Mouse (Mus musculus) thymus, postnatal 36 days (tissue): ENCODE measurements at regions not wholly inside any gene's neighbourhood (a gene's known extent, or its start where the extent isn't known, plus 50 kb on each side); places are given as distances from the start of the nearest gene placed in this dataset.
"Not testable (repeated sequence)": the region's sequence is repeated elsewhere in the genome, so short reads cannot be mapped to it uniquely, and the experiment has no call there.

Experiments used
- DNase-seq, 2 experiments: peaks; one replicate each; pipeline ENCODE4 v3.0.0; 2022; ENCODE audit warnings: mixed read lengths in 2 of 2

DNA sequence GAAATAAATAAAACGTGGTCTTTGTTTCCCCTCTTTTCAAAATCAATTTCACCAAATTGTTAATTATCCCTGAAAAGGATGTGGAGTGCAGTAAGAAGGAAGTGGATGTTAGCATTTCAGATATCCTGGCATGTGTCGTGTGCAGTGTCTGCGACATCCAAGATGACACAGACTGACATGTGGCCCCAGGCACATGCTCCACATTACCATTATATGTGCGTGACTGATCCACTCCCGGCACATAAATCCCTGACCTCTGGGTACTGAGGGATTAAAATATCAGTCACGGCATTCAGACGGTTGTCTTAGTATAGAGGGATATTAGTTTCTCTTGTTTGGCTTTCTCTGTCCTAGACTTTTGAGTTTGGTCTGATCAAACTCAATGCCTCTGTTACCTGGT is 168.0 kb upstream of the Slc25a13 start:
- no peak for DNase-seq

DNA sequence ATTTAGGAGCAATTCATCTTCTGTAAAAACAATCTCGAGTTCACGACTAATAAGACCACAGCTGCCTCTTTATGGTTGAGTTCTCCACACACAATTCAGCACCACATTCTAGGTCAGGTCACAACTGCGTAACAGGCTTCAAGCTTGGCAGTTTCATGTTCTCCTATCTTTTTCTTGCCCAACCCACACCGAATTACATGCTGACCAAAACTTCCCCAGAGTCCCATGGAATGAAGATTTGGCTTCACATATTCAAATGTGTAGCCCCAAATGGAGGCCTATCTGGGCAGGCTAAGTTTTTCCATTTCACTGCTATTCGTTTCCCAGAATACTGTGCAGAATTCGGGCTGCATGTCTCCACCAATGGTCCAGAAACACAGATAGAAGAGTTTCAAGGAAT is 167.5 kb upstream of the Slc25a13 start:
- DNase-seq = no peak

DNA sequence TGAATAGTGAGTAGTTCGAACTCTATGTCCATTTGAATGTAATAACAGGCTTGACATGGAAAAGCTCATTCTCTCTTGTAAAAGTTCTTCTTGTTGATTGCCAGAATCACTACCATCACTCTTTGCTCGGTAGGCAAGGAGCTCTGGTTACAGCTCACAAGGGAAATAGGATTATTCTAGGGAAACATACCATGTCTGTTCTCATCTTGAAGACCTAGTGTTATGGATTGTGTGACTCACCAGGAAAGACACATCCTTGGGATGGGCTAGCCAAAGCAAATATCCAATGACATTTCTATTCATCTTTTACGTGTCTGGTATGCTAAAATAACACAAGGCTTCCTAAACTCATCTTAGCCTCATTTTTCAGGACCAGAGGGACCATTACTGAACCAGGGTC is 155.4 kb upstream of the Slc25a13 start:
- DNase-seq = no peak

DNA sequence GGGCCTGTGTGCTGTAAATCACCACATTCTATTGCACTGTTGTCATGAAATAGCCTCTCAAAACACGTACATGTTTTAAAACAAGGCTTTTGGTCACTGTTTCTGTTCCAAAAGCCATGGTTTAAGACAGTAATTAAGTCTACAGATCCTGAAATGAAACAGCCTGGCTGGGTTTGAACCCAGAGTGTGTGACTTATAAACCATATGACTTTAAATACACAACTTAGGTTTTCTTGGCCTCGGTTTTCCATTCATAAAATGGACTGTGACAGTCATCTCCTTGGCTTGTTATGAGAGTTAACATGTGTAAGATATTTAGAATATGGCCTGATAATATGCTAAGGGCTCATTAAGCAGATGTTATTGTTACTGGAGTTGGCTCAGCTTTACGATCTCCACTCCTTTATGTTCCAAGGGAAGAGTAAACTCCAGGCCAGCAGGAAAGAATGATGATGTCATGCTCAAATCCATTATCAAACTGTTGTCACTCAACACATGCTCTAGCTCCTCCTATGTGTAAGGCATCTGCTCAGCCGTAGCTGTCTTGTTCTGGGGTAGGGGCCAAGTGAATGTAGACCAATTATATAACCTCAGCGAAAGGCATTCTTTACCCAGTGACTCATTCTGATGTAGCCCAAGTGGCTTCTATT is 154.6 kb upstream of the Slc25a13 start:
- no peak for DNase-seq

DNA sequence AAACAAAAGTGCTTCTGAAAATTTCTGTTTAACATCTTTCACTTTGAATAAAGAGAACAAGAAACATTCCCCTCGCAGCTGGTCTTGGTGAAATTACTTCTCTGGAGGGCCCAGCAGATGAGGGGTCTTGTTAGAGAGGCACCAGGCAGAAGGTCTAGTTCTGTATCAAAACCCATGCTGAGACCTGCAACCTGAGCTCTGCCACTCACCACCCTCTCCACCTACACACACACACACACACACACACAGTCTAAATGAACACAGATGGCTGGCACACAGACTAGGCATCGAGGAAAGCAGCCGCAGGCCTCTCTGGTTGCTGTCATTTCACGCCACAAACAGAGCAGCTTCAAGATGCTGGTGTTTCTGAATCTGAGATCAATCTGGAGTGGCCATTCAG is 147.1 kb upstream of the Slc25a13 start:
- no peak for DNase-seq

DNA sequence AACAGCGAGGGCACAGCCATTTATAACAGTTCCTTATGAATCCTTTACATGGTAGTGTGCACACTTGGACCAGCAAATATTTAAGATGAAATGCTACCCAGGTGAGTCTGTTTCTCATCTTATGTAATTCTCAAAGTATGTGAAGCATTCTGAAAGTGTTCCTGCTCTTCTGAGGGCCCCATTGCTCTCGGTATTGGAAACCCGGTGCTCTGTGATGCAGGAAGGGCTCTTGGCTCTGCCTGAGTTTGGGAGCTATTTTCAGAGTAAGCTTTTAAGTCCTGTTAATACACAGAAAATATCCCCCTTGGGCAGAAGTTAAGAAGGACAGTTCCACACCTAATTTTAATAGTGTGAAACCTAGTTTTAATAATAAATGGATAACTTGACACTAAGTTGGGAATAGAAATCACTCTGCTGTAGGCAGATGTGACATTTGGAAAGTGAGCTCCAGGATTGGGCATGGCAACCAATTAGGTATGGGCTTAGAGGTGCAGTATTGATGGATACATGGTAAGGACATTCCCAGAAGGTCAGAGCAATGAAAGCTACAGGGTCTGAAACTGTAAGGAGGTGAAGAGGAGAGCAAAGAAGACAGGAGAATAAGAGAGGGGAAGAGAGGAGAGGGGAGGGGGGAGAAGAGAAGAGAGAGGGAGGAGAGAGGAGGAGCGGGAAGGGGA is 145.8 kb upstream of the Slc25a13 start:
- DNase-seq = no peak

DNA sequence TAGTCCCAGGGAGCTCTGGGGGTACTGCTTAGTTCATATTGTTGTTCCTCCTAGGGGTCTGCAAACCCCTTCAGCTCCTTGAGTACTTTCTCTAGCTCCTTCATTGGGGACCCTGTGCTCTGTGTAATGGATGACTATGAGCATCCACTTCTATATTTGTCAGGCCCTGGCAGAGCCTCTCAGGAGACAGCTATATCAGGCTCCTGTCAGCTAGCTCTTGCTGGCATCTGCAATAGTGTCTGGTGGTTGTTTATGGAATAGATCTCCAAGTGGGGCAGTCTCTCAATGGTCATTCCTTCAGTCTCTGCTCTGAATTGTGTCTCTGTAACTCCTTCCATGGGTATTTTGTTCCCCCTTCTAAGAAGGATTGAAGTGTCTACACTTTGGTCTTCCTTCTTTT is 144.2 kb upstream of the Slc25a13 start:
- not testable (repeated sequence) for DNase-seq

DNA sequence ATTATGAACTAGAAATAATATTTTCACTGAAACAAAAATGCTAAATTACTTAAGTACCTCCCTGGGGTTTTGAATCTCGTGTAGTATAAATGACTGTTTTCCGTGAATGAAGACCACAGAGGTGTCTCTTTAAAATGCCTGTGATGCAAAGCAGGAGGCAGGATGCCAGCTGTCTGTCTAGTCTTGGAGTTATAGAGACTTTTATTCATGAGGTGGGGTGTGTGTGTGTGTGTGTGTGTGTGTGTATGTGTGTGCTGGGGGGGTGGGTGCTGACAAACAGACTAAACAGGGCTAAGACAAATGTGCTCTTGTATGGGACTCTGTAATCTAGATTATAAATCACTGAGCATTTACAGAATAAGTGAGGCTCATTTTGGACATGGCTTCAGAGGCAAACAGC is 140.5 kb upstream of the Slc25a13 start:
- DNase-seq = no peak

DNA sequence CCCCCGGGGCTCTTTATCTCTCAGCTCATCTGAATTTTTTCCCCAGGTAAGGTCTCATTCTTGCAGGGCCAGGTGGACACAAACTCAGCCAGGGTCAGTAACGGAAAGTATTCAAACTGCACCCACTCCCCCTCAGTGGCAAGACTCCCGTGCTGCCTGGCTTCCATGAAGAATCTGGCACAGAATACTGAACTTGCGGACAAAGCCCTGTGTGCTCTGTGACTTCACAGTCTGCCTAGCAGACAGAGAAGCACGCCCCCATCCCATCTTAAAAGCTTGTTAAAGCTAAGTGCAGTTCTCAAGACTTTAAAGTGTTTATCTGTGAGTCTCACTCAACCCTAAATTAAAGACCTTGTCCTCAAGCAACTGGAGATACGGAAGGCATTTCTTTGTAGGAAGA is 140.0 kb upstream of the Slc25a13 start:
- no peak for DNase-seq

DNA sequence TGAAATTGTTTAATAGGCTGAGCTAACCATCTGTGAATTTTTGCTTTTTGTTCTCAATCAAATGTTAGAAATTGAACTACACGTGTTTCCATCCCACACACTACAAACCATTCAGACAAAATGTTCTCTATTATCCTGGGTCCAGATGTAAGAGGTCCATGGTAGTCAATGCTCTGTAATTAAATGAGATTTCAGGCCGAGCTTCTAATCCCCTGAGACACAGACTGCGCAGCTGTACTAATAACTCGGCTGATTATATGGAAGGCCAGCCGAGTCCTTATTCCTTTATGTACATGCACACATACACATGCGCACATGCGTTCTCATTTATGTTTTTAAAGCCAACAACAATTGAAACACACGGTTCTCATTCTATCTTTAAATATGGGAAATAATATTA is 118.3 kb upstream of the Slc25a13 start:
- no peak for DNase-seq

DNA sequence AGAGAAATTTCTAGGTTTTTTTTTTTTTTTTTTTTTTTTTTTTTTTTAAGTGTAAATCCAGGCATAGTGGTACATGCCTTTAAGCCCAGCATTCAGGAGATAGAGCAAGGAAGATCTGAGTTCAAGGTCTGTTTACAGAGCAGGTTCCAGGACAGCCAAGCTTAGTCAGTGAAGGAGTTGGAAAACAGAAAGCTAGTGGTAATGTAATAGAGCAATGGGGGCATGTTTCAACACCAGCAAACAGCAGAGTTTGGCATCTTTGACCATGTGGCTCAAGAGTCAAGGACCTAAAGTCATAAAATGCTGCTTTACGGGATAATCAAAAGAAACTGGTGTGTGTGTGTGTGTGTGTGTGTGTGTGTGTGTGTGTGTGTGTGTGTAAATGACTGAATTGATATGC is 113.3 kb upstream of the Slc25a13 start:
- no peak for DNase-seq

DNA sequence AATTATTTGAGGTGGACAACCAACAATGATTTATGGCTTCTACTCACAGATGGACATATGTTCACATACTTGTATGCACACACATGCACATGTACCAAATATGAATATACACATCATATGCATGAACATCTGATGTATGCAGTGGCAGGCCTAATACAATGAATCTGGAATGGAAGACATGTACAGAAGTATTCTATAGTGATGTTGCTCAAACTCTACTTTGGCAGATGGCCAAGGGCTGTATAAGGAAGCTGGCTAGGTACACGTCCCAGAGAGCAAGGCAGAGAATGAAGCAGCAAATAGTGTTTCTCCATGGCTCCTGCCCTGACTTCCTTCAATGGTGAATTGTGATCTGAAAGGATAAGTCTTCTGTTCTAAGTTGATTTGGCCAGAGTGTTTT is 108.5 kb upstream of the Slc25a13 start:
- DNase-seq = no peak

DNA sequence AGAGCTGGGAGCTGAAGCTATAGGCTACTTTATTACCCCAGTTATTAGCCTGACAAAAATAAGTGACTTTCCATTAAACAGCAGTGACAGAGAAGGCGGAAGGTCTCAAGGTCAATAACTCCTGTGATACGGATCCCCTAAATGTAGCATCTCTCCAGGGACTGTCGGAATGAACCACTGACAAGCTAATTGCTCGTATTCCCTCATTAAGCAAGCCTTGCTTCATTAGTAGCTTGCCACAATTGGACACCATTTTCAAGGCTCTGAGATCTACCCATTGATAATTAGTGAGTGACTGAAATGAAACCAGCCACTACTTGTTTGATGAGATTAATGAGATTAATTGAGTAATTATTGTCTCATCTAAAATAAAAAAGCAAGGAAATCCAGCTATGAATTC is 99.8 kb upstream of the Slc25a13 start:
- DNase-seq = no peak

DNA sequence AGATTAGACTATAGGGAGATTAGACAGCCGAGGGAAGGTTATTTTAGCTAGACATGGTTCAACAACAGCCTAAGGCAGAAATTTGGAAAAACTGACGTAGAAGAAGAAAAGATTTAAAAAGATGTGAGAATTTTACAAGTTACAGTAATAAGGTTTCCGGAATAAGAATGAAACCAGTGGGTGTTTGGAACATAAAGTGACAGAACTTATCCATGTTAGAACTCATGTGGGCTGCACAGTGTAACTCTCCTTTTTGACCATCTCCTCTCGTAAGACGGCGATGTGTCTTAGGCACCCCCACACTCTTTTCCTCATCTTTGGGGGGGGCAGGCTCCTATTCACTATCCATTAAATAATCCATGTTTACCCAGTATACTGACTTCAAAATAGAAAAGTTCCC is 96.2 kb upstream of the Slc25a13 start:
- no peak for DNase-seq

DNA sequence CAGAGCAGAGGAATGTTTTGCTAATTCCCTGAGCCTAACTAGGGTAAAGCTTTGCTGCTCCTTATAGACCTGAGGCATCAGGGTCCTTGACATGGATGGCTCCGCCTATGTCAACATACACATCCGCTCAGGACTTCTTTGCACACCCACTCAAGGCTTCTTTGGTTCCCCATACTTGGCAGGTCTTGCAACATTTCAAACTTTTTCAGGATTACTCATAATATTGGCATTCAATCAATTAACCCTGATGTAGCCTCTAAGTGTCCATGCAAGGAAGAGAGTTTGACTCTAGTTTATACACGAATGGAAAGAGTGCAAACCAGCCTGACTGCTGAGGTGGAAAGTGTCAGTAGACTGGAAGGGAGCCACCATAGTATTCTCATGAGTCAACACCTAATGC is 93.2 kb upstream of the Slc25a13 start:
- no peak for DNase-seq

DNA sequence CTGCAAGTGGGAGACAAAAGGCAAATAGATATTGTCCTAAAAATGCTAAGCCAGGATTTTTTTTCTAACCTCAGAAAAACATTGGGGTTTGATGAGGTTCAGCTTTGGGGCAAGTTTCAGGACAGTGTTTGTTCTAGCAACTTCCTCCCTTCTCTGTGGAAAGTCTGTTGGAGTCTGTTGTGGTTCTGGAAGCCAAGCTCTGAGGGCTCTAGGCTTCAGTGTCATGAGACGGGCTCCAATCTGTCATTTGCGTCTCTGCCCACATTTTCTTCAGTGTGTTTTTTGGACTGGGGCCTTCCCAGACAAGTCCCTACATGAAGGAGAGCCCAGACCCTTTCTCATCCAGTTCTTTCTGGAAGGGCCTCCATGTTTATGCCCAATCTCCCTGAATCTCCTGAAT is 90.6 kb upstream of the Slc25a13 start:
- DNase-seq = no peak

DNA sequence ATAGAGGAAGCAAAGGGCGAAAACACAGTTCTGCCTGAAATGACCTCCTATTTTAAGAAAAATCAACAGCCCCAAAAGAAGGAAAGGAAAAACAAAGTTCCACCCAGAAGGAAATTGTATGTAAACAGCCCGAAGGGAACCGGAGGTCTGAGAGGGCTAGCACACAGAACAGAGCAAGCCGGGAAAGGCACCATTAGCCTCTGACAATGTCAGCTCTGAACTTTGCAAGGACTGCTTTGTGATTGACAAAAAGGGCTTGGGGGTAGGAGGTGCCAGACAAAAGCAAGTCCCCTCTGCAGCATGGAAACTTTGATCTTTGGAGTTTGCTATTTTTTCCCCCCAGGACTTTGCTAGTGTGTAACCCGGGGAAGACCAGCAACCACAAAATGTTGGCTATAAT is 86.8 kb upstream of the Slc25a13 start:
- no peak for DNase-seq

DNA sequence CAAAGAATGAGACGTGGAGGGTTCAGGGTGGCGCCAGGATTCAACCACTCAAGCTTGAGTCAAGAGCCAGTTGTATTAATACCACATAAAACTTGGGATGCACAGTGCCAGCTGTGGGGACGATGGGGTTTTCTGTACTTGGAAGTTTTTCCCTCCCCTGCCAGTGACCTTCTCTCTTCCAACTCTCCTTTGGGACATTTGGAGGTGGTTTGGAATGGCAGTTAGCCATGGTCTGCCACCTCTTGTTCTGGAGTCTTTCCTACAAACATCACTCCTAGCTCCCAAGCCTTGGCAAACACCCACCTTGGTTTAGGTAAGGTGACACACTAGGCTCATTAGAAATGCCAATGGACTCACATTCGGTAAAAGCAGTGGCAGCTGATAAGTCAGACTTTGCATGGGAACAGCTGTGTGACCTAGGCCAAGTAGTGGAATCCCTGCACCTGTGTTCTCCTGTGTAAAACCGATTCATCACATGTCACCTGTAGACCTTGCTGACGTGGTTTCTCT is 84.1 kb upstream of the Slc25a13 start:
- DNase-seq = no peak

DNA sequence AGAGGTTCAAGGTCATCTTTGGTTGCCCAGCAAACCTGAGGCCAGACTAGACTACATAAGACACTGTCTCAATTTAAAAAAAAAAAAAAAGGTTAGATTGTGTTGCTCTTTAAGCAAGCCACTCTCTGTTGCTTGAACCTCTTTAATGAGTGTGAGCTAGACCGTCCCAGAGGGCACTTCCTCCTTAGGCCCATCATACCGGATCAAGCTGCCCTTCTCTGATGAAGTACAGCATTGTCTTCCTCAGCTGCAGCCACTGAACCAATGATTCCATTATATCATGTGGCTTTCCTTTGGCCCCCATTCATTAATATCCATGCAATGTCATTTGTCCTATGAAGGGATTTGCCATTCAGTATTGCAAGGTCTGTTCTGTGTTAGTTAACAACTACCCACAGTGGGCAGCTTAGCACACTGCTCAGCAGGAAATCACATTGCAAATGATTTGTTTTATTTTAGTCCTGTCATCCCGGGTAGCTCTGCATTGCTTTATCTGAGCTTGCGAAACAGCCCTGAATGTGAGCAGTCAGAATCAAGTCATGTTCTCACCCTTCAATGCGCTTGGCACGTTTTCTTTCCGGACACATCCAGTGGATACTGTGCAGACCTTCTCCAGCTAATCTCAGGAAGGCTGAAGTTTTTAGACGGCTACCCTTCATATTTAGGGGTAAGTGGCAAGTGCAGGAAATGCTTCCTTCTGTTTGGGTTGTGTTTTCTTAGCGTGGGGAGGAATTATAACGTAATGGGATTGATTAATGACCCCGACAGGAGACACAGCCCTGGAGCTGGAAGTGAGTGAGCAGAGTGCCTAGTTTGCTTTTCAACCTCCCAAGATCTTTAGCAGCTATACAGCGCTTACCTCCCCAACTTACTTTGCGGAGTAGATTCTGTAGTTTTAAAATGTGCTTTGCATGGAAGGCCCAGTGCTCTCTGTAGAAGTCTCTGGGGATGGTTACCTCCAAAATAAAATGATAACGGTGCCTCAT is 82.2 kb upstream of the Slc25a13 start:
- DNase-seq = no peak

DNA sequence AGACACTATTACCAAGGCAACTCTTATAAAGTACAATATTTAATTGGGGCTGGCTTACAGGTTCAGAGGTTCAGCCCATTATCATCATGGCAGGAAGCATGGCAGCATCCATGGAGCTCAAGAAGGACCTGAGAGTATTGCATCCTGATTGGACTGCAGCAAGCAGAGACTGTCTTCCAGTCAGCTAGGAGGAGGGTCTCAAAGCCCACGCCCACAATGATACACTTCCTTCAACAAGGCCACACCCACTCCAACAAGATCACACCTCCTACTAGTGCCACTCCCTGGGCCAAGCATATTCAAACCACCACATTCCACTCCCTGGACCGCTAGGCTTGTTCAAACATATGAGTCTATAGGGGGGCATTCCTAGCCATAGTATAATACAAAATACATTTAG is 78.6 kb upstream of the Slc25a13 start:
- not testable (repeated sequence) for DNase-seq

DNA sequence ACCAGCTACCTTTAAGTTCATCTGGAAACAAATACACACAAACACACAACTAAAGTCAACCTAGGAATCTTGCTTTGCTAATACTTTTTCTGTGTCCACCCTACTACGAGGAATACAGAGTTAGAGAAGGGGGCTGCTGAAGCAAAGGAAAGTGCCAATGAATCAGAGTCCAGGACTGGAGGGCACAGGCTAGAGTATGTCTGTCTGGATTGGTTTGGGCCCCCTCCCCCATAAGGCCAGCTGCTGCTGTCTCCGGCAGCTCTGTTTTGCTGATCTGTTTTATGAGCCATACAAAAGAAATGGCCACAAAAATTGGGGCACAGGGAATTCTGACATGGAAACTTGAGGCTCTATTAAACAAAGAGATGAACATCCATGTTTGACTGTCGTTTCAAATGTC is 74.8 kb upstream of the Slc25a13 start:
- DNase-seq = no peak

DNA sequence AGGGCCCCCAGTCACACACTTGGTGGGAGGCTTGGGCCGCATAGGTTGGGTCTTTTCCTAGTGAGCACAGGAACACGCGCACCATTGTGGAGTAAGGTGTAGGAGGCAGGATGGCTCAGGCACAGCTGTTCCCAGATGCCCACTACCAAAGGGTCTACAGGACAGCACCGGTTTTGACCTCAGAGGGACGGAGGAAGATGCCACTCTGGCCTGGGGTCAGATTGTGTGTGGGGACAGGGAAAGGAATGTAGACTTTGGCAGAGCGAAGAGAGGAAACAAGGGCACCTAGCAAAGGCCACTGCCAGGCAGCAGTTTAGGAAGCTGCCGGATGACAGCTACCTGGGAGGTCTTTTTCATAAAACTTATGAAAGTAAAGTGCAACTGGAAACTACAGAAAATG is 73.5 kb upstream of the Slc25a13 start:
- DNase-seq = no peak

DNA sequence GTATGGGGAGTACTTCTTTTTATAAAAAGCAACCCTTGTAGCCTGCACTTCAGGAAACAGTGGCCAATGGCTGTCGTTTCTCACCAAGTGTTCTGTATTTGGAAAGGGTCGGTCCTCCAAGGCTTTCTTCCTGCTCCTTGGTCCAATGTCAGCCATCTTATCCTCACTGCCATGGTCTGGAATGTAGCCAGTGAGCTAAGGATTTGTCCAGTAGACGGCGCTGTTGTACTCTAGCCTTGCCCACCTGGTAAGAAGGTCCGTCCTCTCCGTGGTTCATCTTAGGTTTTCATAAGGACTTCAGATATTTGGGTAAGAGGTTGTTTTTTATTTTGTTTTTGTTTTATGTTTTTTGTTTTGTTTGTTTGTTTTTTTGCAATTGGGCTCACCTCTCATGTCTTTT is 72.8 kb upstream of the Slc25a13 start:
- peak; percentile 12 to 23 for DNase-seq
